Mouse (Mus musculus): ENCODE data around the gene Hist1h2ae. TPM values are rescaled to one million over a fixed set of nuclear protein-coding genes. Genes with fewer than 3 reads are reported as not detected.
"Not testable (repeated sequence)": the region's sequence is repeated elsewhere in the genome, so short reads cannot be mapped to it uniquely, and the experiment has no call there.

The Hist1h2ae gene
- total RNA-seq, 2 experiments from 2014 or later: 2.9 to 3.8 TPM

DNA sequence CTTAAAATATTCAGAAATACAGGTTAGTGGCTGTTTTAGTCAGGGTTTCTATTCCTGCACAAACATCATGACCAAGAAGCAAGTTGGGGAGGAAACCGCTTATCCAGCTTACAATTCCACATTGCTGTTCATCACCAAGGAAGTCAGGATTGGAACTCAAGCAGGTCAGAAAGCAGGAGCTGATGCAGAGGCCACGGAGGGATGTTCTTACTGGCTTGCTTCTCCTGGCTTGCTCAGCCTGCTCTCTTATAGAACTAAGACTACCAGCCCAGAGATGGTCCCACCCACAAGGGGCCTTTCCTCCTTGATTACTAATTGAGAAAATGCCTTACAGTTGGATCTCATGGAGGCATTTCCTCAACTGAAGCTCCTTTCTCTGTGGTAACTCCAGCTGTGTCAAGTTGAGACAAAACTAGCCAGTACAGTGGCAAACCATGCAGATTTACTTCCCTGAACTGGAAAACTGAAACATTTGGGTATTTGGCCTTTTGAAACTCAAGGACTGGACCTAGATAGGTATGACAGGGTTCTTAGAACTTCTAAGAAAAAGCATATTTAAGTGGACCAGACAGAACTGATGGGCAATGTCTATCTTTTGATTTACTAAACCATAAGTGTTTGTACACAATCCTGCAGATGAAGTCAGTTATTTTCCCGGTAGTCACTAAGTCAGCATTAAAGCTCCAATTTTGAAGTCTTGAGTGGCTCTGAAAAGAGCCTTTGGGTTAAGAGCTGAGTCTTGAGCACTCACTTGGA, 28.6 kb downstream of the Hist1h2ae start:
- not testable (repeated sequence) for DNase-seq (ENCODE audit: low spot score in 2 of 2)

DNA sequence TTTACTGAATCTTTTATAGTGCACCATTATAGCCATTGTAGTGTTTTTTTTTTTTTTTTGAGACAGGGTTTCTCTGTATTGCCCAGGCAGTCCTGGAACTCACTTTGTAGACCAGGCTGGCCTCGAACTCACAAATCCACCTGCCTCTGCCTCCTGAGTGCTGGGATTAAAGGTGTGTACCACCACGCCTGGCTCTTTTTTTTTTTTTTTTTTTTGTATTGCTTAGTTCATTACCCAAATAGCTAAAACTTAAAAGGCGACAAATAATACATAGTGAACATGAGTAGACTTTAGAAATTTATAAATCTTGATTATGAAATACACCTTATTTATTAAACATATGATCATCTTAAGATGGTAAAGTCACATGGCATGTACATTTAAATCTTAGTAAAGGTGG, 29.5 kb downstream of the Hist1h2ae start:
- no peak for DNase-seq (ENCODE audit: low spot score in 2 of 2)

DNA sequence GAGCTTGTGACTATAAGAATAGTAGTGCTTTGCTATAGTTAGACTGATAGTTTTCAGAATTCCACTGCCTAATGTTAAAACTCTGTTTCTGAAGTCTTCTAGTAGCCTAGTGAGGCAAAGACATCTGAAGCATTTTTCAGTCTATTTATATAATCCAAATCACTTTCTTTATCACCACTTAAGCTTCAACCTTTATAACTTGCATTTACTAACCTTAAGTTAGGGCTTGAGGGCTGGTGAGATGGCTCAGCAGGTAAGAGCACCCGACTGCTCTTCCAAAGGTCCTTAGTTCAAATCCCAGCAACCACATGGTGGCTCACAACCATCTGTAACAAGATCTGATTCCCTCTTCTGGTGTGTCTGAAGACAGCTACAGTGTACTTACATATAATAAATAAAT, 31.2 kb downstream of the Hist1h2ae start:
- DNase-seq (ENCODE audit: low spot score in 2 of 2): not testable (repeated sequence)

DNA sequence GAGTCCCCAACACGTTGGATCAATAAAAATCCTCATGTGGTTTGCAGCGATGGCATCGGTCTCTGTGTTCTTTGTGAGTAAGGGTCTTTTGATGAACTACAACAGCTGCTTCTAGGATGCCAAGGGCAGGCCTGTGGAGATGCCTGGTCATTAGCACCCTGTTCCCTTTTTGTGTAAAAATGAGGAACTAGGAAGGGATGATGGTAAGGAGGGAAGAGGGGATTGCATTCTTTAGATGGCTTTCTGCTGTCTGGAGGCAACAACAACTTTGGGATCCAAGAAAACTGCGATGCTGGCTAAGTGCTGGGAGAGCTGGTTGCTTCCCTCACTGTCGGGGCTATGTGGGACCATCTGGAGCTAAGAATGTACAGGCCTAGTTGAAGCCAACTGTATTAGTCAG, 32.8 kb downstream of the Hist1h2ae start:
- no peak for DNase-seq (ENCODE audit: low spot score in 2 of 2)

- no peak for DNase-seq (ENCODE audit: low spot score in 2 of 2)
These were observed 33.9 kb downstream of the Hist1h2ae start for GRCm38 (mm10) chr13:23537006-23537710.

GRCm38 (mm10) chr13:23536076-23536822, 34.8 kb downstream of the Hist1h2ae start:
- DNase-seq (ENCODE audit: low spot score in 2 of 2): no peak

DNA sequence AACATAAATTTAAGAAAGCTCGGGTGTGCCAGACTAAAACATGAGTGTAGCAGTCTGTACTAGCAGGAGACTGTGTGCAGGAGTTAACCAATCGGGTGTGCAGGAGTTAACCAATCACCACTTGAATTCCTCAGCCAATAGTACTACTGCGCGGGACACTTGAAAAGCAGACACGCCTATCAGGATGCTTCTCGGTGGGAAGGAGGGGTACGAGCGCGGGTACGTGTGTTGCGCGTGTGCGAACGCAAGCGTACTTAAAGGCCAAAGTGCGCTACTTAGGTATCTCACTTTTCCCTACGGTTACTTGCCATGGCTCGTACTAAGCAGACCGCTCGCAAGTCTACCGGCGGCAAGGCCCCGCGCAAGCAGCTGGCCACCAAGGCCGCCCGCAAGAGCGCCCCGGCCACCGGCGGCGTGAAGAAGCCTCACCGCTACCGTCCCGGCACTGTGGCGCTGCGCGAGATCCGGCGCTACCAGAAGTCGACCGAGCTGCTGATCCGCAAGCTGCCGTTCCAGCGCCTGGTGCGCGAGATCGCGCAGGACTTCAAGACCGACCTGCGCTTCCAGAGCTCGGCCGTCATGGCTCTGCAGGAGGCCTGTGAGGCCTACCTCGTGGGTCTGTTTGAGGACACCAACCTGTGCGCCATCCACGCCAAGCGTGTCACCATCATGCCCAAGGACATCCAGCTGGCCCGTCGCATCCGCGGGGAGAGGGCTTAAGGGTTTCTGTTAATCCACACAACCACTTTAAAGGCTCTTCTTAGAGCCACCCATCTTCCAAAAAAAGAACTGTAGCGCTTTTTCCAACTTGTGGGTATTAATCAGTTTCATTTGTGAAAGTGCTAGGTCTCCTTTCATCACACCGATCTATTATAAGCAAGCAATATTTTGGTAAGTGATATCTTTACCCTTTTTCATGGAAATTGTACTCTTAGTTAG, 35.6 kb downstream of the Hist1h2ae start, which contains the start of gene Hist1h3g:
TSS of gene Hist1h3g (plus strand) at position 286 of the 939 bp plus-strand sequence.
- peak; percentile 70 to 72 for DNase-seq (ENCODE audit: low spot score in 2 of 2)

DNA sequence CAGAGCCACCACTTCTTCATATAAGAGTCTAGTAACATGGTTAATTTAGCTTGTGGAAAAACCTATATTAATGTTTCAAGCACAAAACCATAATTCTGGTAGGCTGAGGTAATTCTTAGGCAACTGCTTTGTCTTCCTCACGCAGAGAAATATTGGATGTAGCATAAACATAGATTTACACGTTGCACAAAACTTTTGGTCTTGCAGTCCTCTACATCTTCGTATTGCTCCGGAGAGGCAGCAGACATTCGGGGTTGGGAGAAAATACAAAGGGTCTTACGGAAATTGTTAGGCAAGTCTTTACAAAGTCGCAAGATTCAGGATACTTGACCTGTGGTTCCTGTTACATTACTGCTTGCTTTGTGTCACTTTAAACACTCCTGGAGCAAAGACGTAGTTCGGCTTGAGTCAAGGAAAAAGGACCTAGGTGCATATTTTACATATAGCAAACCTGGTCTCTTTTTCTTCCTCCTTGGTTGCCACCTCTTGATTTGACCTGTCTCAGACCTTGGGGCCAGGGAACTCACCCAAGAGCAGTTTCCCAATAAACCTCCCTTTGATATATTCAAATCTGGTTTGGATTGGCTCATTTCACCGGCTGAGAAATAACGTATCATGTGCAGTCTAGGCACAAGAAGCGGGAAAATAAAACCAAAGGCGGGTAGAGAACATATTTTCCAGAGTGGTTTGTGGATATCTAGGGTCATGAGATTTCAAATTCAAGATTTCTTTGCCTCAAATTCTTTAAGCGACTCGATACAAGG, 36.5 kb downstream of the Hist1h2ae start:
- DNase-seq (ENCODE audit: low spot score in 2 of 2): no peak

DNA sequence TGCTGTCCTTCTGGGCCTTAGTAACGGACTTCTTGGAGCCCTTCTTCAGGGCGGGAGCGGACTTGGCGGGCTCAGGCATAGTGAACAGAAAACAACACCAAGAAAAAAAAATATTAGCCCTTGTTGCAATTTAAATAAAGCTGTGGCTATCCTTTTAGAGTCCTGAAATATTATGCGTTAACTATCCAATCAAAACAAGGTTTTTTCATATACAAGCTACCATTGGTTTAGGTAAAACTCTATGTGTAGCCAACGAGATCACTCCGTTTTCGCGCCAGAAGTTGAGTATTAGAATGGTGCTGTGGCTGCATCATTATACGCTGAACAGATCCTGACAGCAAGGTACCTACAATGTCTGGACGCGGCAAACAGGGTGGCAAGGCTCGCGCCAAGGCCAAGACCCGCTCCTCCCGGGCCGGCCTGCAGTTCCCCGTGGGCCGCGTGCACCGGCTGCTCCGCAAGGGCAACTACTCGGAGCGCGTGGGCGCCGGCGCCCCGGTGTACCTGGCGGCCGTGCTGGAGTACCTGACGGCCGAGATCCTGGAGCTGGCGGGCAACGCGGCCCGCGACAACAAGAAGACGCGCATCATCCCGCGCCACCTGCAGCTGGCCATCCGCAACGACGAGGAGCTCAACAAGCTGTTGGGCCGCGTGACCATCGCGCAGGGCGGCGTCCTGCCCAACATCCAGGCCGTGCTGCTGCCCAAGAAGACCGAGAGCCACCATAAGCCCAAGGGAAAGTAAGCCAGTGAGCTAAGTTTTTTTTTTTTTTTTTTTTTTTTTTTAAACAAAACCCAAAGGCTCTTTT, 37.3 kb downstream of the Hist1h2ae start, which contains the start of gene Hist1h2af:
TSS of gene Hist1h2af (plus strand) at position 347 of the 808 bp plus-strand sequence.
- not testable (repeated sequence) for DNase-seq (ENCODE audit: low spot score in 2 of 2)

- no peak for DNase-seq (ENCODE audit: low spot score in 2 of 2)
These were observed 38.6 kb downstream of the Hist1h2ae start for GRCm38 (mm10) chr13:23532262-23533075.

DNA sequence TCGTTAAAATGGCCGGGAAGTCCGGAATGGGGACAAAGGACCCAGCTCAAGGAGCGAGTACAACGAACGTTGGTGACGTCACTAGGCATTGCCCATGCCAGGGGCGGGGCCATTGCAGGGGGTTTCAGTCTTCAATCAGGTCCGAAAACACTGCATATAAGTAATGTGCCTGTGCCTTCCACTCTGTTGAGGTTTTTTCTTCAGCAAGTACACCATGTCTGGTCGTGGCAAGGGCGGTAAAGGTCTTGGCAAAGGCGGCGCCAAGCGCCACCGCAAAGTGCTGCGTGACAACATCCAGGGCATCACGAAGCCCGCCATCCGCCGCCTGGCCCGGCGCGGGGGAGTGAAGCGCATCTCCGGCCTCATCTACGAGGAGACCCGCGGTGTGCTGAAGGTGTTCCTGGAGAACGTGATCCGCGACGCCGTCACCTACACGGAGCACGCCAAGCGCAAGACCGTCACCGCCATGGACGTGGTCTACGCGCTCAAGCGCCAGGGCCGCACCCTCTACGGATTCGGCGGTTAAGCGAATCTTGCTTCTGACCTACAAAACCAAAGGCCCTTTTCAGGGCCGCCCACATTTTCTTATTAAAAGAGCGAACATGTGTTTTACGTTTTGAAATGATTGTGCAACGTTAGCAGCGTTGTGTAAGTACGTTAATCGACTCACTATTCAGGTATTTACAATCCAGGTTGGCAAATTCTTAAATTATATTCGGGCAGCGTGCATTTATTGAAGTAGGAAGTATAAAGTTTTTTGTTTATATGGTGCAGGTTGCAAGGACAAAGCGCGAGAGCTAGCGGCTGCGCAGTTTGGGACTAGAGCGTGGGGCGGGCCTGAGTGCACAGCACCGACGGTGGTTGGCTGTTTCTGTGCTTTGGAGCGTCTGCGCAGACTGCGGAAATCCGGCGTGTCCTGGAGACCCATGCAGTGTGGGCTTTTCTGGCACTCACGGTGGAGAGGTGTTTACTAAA, 39.8 kb downstream of the Hist1h2ae start, which contains the start of gene Hist1h4h:
TSS of gene Hist1h4h (plus strand) at position 150 of the 975 bp plus-strand sequence.
- peak; percentile 87 to 94 for DNase-seq (ENCODE audit: low spot score in 2 of 2)

GRCm38 (mm10) chr13:23530181-23530900, 40.7 kb downstream of the Hist1h2ae start:
- peak; percentile 51 to 71 for DNase-seq (ENCODE audit: low spot score in 2 of 2)

GRCm38 (mm10) chr13:23529480-23530165, 41.4 kb downstream of the Hist1h2ae start:
- DNase-seq (ENCODE audit: low spot score in 2 of 2): no peak

DNA sequence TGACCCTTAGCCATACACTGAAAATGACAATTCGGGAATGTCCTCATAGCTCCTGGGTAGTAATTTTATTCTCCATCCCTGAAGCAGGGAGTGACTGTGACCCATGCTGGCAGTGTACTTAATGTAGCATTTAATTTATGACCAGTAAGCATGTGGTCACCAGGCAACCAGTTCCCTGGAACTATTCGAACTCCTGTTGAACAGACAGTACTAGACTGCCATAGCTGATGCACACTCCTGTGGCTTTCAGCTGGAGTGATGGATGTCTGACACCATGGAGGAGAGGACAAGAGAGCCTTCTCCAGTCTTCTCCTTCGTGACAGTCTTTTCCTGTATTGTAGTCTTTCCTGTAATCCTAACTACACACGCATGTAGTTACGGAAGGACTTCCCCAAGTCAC, 42.0 kb downstream of the Hist1h2ae start:
- DNase-seq (ENCODE audit: low spot score in 2 of 2): no peak

DNA sequence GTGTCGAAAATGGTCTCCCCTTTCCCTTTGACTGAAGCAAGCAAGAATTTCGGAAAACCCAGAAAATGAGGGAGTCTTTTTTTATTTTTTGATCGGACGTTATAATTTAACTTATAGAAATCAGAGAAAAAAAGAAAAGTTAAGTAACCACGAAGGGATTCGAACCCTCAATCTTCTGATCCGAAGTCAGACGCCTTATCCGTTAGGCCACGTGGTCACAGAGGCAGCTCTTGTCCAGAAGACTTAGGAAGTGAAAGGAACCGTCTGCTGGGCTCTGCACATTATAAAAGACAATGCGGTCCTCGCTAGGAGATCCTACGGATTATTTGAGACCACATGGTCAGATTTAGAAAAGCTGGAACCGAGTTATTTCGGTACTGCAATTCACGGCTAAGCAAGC, 44.7 kb downstream of the Hist1h2ae start:
- peak; percentile 90 to 97 for DNase-seq (ENCODE audit: low spot score in 2 of 2)

All from adrenal gland, adult 18-20 months (tissue).